Mouse (Mus musculus): ENCODE measurements at regions not wholly inside any gene's neighbourhood (a gene's known extent, or its start where the extent isn't known, plus 50 kb on each side); places are given as distances from the start of the nearest gene placed in this dataset.

DNA sequence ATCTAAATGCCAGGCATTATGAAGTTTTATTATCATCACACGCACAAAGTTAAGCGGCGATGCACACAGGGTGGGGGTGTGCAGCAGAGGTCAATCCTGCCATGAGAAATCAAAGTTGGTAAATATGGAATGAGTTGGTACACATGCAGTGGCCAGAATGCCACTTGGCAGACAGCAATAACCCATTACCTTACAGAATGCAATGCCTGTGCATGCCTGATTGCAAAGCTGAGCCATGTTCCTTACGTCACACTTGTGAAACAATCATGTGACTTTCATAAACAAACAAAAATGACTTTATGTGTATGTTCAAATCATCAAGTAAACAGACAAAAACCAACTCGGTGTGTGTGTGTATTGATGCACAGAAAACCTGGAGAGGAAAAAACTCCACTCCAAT, 208.5 kb upstream of the Mkln1 start:
- TF ChIP-seq POLR2A (IDR thresholded peaks at IDR 0.05; ENCODE audit: control insufficient read depth, extremely low read depth, insufficient read depth, low read length, poor library complexity) (no peak), CTCF (IDR thresholded peaks at IDR 0.05; ENCODE audit: borderline replicate concordance, control insufficient read depth, extremely low read depth, insufficient read depth, low read length, poor library complexity) (no peak)

Measured in thymus, adult 2 months (tissue).